Mouse (Mus musculus) spleen, adult 2 months (tissue): Measurements from ENCODE around the gene Nfix.

Experiments used
- CTCF ChIP-seq: fragments of 200-500 bp; IDR thresholded peaks from 2 replicates; pipeline ENCODE4 v1.5.1; 2011; ENCODE audit warnings: mild to moderate bottlenecking, inconsistent platforms; ENCODE audit not compliant: insufficient read depth, insufficient read length, insufficient replicate concordance; ENCODE audit errors: extremely low read depth
- POLR2A ChIP-seq: fragments of 200-500 bp; IDR thresholded peaks from 2 replicates; pipeline ENCODE4 v1.6.1; 2011; ENCODE audit warnings: low read depth, low read length, inconsistent platforms

DNA sequence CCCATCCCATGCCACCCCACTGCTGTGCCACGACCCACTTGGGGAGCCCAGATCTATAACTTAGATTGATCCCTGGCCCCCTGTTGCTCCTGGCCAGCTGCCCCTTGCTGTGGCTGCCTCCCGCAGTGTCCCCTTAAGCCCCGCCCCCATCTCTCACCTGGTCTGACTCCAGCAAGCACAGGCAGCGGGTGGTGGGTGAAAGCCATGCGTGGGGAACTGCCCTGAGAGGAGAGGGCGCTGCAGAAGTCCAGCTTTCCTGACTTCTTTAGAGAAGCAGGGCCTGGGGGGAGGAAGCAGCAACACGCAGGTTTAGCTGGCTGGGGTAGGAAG, 76.6 kb downstream of the Nfix start:
- TF ChIP-seq POLR2A: no peak
- TF ChIP-seq CTCF: no peak
